Mouse (Mus musculus) liver, embryonic 16.5 days (tissue): ENCODE results near the gene Dtymk. TPM values are rescaled to one million over a fixed set of nuclear protein-coding genes. Genes with fewer than 3 reads are reported as not detected.
"Not testable (repeated sequence)": the region's sequence is repeated elsewhere in the genome, so short reads cannot be mapped to it uniquely, and the experiment has no call there.

Experiments
- ATAC-seq: fragments of 200-750 bp; cut with Nextera tagmentation; 2 replicates; pipeline ENCODE4 v1.8.0; 2017; ENCODE audit warnings: low read depth, mild to moderate bottlenecking, moderate number of reproducible peaks, moderate library complexity
- H3K27ac ChIP-seq: fragments of 300-500 bp; sonication (generic); 2 replicates; pipeline ENCODE4 v1.5.1; 2014; ENCODE audit warnings: mild to moderate bottlenecking, low read length
- H3K27me3 ChIP-seq: fragments of 300-500 bp; sonication (generic); 2 replicates; pipeline ENCODE4 v1.6.1; 2014; ENCODE audit warnings: low read depth, low read length, mixed read lengths; ENCODE audit not compliant: control insufficient read depth, insufficient read depth
- H3K36me3 ChIP-seq: fragments of 300-500 bp; sonication (generic); 2 replicates; pipeline ENCODE4 v1.6.1; 2014; ENCODE audit warnings: mild to moderate bottlenecking; ENCODE audit not compliant: control insufficient read depth, insufficient read depth
- H3K4me1 ChIP-seq: fragments of 300-500 bp; sonication (generic); 2 replicates; pipeline ENCODE4 v1.6.1; 2014; ENCODE audit warnings: low read depth, low read length, mixed read lengths; ENCODE audit not compliant: control insufficient read depth
- H3K4me2 ChIP-seq: fragments of 300-500 bp; sonication (generic); 2 replicates; pipeline ENCODE4 v1.6.1; 2014; ENCODE audit warnings: low read depth, low read length, mixed read lengths
- H3K4me3 ChIP-seq: fragments of 300-500 bp; sonication (generic); 2 replicates; pipeline ENCODE4 v1.5.1; 2014; ENCODE audit warnings: low read depth, mild to moderate bottlenecking, low read length
- H3K9ac ChIP-seq: fragments of 300-500 bp; sonication (generic); 2 replicates; pipeline ENCODE4 v1.6.1; 2014; ENCODE audit warnings: low read depth, low read length
- H3K9me3 ChIP-seq: fragments of 300-500 bp; sonication (generic); replicated peaks from 2 replicates; pipeline ENCODE4 v1.6.1; 2016; ENCODE audit warnings: low read length; ENCODE audit not compliant: control insufficient read depth
- WGBS: fragments of 180-500 bp; shearing (Covaris S2); extraction: QIAGEN DNeasy Blood & Tissue Kit; methylation state at CpG from one replicate; pipeline ENCODE4 v1.1.7; 2014; ENCODE audit not compliant: insufficient replicate concordance; 5-methylcytosine and 5-hydroxymethylcytosine counted together
- polyA plus RNA-seq: library from polyadenylated mRNA; unstranded; fragments of >200 nt; fragmentation: Nextera tagmentation; extraction: Ambion mirVana; gene quantifications from 2 replicates; pipeline ENCODE4 v1.2.1, GENCODE M21; 2015

Dtymk gene
- 95.9 and 110 TPM in 2 replicates for polyA plus RNA-seq

DNA sequence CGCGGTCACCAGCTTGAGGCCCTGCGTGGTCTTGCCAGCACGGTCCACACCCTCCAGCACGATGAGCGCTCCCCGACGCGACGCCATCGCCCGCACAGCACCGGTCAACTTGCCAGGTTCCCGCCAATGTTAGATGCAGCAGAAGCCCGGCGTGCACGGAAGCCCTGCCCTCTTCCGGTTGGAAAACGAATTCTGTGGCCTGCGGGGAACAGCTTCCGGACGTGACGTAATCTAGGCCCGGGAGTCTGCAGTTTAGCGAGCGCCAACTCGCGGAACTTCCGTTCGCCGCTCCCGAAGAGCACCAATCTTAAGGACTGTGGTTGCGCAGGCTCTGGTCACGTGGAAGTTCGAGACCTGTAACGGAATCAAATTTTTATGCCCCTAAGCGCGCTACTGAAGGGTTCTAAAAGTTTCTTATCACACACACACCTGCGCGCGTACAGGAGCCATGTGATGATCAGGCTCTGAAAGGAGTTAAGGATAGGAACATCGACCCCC, at the start of gene Dtymk:
Gene Dtymk (minus strand): TSS at position 194 of the 498 bp plus-strand sequence.
- peak; percentile 55 for ATAC-seq
- Histone ChIP-seq H3K4me1 (peaks cover 41% of the 10 kb centered on the region), H3K4me3 (peak within 1 kb of the TSS; percentile 81), H3K4me2 (peak within 1 kb of the TSS; percentile 98), H3K9ac (peak within 1 kb of the TSS; percentile 83), H3K27me3 (no peaks in the 10 kb centered on the region), H3K27ac (peak within 1 kb of the TSS; percentile 99), H3K9me3 (no peaks in the 10 kb centered on the region), H3K36me3 (peaks cover 9% of the 10 kb centered on the region)
- WGBS: under 1% methylated on average over 42 of the region's 42 CpGs

DNA sequence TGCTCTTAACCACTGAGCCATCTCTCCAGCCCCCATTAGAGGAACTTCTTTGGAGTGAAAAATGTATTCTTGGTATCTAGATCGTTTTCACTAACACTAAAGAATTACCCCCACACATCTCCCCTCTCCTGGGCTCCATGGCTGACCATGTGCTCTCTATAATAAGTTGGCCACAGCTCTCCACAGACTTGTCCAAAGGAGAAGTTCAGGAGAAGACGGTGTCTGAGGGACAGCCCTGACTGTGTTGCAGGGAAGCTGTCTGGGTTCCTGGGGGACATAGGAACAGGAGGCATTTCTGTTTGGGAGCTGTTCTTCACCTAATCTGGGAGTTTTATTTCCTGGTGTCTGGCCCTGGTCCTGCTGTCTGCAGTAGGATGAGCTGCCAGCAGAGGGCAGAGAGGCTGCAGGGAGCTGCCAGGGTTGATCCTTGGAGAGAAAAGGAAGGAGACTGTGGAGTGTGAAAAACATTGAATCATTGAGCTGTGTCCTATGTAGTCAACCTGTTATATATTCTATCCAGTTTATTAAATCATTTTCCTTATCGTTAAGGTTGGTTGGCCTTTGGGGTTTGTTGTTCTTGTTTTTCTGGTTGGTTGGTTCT, 44.1 kb upstream of the Dtymk start:
- H3K4me2 ChIP-seq, H3K4me1 ChIP-seq, H3K27ac ChIP-seq, H3K9me3 ChIP-seq, H3K4me3 ChIP-seq, H3K27me3 ChIP-seq, ATAC-seq, H3K9ac ChIP-seq, H3K36me3 ChIP-seq: not testable (repeated sequence)
- WGBS: 63% methylated on average over 1 of the region's 3 CpGs

DNA sequence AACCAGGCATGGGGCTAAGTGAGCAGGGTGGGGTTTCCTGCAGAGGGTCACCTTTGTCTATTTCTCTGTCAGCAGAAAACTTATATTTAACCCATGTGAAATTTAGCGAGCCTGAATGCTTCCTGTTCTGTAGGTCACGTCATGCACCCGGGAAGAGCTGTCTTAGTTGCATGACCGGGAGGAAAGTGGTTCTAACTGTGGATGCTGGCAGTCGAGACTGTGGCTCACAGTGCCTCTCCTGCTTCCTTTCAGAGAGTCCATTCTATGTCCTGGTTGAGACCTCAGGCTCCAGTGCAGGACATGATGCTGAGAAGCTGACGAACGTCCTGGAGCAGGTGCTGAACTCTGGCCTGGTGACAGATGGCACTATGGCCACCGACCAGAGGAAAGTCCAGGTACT, 36.8 kb upstream of the Dtymk start:
- H3K4me1 ChIP-seq, H3K27ac ChIP-seq, H3K27me3 ChIP-seq, H3K9me3 ChIP-seq, ATAC-seq, H3K4me2 ChIP-seq, H3K9ac ChIP-seq, H3K4me3 ChIP-seq, H3K36me3 ChIP-seq: not testable (repeated sequence)
- WGBS: 64% methylated on average over 8 of the region's 8 CpGs

DNA sequence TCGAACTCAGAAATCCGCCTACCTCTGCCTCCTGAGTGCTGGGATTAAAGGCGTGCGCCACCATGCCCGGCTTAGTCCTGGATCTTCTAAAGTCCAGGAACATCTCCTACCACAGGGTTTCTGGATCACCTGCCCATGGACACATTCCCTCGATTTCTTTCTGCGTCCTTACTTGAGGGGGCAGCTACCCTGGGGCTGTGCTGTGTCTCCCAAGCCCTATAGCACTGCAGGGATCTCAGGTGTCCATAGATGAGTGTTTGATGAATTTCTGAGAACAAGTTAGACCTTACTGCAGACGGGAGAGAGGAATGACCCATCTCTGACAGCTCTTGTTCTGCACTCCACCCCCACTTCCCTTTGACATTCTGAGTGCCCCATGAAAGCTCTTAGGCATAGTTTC, 35.6 kb upstream of the Dtymk start:
- no peak for ATAC-seq
- no peak overlapping the region for H3K4me2 ChIP-seq
- no peak overlapping the region for H3K4me3 ChIP-seq
- H3K9me3 ChIP-seq: no peaks in the 10 kb centered on the region
- H3K27me3 ChIP-seq: no peaks in the 10 kb centered on the region
- no peaks in the 10 kb centered on the region for H3K4me1 ChIP-seq
- H3K36me3 ChIP-seq: no peaks in the 10 kb centered on the region
- WGBS: 85% methylated on average over 7 of the region's 8 CpGs
- no peak overlapping the region for H3K27ac ChIP-seq
- H3K9ac ChIP-seq: no peak overlapping the region

DNA sequence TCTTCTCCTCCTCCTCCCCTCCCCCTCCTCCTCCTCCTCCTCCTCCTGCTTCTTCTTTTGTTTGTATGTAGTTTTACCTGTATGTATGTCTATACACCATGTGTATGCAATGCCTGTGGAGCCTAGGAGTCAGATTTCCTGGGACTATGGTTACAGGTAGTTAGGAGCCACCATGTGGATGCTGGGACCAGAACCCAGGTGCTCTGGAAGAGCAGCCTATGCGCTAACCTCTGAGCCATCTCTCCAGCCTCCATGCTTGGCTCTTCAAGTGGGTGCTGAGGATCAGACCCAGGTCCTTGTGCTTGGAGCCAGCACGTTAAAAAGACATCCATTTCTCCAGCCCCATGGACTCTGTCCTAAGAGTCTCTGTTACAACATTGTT, 34.8 kb upstream of the Dtymk start:
- Histone ChIP-seq H3K27ac (no peak overlapping the region), H3K4me3 (no peak overlapping the region), H3K36me3 (no peaks in the 10 kb centered on the region), H3K9ac (no peak overlapping the region), H3K4me1 (no peaks in the 10 kb centered on the region), H3K27me3 (no peaks in the 10 kb centered on the region), H3K4me2 (no peak overlapping the region), H3K9me3 (no peaks in the 10 kb centered on the region)
- WGBS: 69% methylated on average over 2 of the region's 2 CpGs
- ATAC-seq: no peak

DNA sequence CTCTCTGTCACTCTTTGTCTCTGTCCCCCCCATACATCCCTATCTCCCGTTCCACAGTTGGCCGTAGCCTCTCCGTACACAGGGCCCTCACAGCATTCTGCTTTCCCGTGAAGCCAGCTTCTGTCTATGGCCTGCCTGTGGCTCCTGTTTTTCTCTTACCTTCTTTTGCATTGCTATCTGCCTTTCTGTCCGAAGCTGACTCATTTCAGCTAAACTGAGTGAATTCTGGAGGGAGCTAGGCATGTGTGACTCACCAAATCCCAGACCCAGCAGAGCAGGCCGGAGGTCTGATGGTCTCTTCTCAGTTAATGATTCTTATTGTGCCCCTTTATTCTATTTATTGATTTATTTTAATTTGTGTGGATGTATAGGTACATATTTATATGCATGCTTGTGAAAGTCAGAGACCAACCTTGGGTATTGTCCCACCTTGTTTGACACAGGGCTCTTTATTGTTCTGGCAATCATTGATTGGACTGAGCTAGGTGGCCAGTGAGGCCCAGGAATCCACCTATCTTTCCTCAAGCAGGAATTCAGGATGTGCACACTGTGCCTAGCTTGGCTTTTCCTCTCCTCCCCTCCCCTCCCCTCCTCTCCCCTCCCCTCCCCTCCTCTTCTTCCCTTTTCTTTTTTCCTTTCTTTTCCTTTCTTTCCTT, 34.3 kb upstream of the Dtymk start:
- no peaks in the 10 kb centered on the region for H3K4me1 ChIP-seq
- no peak overlapping the region for H3K27ac ChIP-seq
- H3K4me2 ChIP-seq: no peak overlapping the region
- 72% methylated on average over 6 of the region's 6 CpGs for WGBS
- no peaks in the 10 kb centered on the region for H3K9me3 ChIP-seq
- no peaks in the 10 kb centered on the region for H3K27me3 ChIP-seq
- no peaks in the 10 kb centered on the region for H3K36me3 ChIP-seq
- H3K4me3 ChIP-seq: no peak overlapping the region
- no peak overlapping the region for H3K9ac ChIP-seq
- ATAC-seq: no peak

DNA sequence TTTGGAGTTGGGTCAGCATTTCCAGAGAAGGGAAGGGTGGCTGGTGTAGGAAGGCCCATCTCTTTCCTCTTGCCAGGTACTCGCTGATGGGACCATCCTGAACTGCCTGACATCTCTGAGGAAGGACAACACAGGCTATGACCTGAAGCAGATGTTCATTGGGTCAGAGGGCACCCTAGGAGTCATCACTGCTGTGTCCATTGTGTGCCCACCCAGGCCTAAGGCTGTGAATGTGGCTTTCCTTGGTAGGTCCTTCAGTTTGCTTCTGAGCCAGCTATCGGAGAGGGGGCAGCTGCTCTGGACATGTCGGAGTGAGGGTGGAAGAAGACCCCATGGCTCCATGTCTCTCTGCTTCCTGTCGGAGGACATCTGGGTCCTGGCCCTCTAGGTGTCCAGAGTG, 33.5 kb upstream of the Dtymk start:
- no peak overlapping the region for H3K4me3 ChIP-seq

DNA sequence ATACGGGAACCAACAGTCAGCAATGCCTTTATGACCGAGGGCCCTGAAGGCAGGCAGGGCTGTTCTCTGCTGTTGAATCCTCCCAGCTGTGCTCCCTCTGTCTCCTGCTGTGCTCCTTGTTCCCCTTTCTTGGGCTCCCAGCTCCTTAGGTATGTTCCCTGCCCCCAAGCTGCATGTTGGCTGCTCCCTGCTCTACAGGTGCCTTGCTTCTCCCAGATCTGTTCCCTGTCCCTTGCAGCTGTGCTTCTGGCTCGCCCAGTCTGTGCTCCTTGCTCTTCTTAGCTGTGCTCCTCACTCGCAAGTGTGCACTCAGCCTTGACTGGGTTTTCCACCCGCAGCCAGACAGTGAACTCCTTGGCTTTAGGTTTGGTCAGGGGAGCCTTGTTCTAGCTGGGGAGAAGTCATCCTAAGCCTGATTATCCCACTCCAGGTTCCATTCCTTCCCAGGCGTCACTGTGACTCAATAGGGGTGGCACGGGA, 33.0 kb upstream of the Dtymk start:
- H3K9me3 ChIP-seq: no peaks in the 10 kb centered on the region

More for the DNA sequence above, 33.5 kb upstream of the Dtymk start:
- H3K9me3 ChIP-seq: no peaks in the 10 kb centered on the region
- H3K36me3 ChIP-seq: no peaks in the 10 kb centered on the region
- no peaks in the 10 kb centered on the region for H3K27me3 ChIP-seq
- no peak overlapping the region for H3K27ac ChIP-seq
- H3K4me2 ChIP-seq: no peak overlapping the region
- ATAC-seq: no peak
- WGBS: 81% methylated on average over 4 of the region's 4 CpGs
- no peaks in the 10 kb centered on the region for H3K4me1 ChIP-seq
- no peak overlapping the region for H3K9ac ChIP-seq

DNA sequence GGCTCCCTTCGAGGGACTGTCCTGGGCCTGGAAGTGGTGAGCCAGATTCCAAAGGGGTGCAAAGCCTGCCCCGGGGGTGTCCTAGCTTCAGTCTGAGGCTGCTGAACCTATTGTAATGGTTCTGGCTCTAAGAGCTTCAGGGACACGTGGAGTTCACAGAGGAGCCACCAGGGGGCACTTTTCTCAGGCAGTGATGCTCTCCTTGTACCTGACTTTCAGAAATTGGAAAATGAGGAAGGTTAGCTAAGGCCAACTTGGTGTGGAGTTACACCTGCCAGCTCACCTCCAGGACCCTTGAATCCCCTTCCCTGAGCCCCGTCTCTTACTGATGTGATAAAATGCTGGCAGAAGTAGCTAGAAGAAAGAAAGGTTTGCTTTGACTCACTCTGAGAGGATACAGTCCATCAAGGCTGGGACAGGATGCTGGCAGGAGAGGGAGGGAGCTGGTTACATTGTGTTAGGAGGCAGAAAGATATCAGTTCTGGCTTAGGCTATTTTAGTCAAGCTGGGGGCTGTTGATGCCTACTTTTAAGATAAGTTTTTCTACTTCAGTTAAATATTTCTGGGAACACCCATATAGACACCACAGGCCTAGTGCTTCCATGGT, 31.1 kb upstream of the Dtymk start:
- ATAC-seq, H3K4me3 ChIP-seq, H3K4me2 ChIP-seq, H3K9me3 ChIP-seq, H3K9ac ChIP-seq, H3K36me3 ChIP-seq, H3K4me1 ChIP-seq, H3K27ac ChIP-seq, H3K27me3 ChIP-seq: not testable (repeated sequence)
- WGBS: 29% methylated on average over 2 of the region's 4 CpGs

More for the DNA sequence above, 33.0 kb upstream of the Dtymk start:
- Histone ChIP-seq H3K4me3 (no peak overlapping the region), H3K36me3 (no peaks in the 10 kb centered on the region), H3K27ac (no peak overlapping the region), H3K9ac (no peak overlapping the region), H3K27me3 (no peaks in the 10 kb centered on the region), H3K4me1 (no peaks in the 10 kb centered on the region), H3K4me2 (no peak overlapping the region)
- ATAC-seq: no peak
- 68% methylated on average over 7 of the region's 7 CpGs for WGBS
